Mouse (Mus musculus) monocyte, adult 5-6 weeks (primary cell): Measurements from ENCODE around the gene Camkv. TPM values are rescaled to one million over a fixed set of nuclear protein-coding genes. Genes with fewer than 3 reads are reported as not detected.

Experiments
- ATAC-seq: fragments of 153-309, 156-312 bp; replicated peaks from 2 replicates; pipeline ENCODE4 v1.8.0; 2017; ENCODE audit warnings: mild to moderate bottlenecking; ENCODE audit not compliant: low TSS enrichment, insufficient number of reproducible peaks, severe bottlenecking, poor library complexity, low FRiP score
- total RNA-seq: library from RNA; stranded (forward); fragments of 200-1000, 200-491, 200-594 nt; gene quantifications from 3 replicates; pipeline ENCODE4 v1.2.3, GENCODE M21; 2017

The Camkv gene
- total RNA-seq, 1 experiment from 2014 or later: not detected

- ATAC-seq: no peak
Observed at GRCm38 (mm10) chr9:107957141-107957540, 21.7 kb downstream of the Camkv start.

GRCm38 (mm10) chr9:107959896-107960295 lies 24.4 kb downstream of the Camkv start:
- ATAC-seq: no peak

DNA sequence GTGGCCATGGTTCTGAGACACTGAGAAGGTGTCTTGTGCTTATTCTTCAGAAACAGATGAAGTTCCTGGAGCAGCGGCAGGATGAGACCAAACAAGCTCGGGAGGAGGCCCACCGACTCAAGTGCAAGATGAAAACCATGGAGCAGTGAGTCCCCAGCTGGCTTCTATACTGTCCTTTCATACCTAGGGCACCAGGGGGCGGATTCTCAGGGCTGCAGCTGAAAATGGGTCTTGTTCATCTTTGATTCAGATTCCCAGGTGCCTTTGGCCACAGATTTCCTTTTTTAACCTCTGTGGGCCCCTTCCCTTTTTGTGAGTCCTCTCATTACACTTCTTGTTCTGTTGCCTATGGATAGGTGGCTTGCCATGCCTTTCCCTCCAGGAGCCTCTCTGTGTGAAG lies 25.5 kb downstream of the Camkv start:
- no peak for ATAC-seq

DNA sequence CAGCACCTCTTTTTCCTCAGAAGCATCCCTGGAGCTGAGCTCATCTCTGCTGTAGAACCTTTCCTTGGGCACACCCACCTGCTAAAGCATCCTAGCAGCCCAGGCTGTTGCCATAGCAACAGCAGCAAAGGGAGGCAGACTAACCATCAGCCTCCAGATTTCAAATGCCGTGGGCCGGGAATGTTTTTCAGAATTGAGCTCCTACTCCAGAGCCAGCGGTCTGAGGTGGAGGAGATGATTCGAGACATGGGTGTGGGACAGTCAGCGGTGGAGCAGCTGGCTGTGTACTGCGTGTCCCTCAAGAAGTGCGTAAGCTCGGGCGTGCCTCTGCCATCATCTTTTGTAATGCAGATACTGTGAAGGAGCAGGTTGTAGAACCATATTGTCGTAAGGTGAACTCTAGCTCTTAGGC lies 25.9 kb downstream of the Camkv start:
- ATAC-seq: no peak

DNA sequence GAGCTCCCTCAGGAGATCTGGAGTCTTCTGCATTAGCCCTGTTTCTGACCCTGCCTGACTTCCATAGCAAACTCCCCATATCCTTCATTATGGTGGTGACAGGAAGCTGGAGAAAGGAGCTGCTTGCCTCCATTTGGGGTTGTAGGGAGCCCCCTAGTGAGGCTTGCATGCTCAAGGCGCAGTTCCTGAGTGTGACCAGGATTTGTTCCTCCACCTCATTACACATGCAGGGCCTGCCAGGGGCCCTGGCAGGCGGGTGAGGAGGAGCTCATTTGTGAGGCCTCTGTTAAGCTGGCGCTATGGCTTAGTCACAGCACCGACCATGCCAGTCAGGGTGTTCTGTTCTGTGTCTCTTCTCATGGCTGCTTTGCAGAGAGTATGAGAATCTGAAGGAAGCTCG lies 26.4 kb downstream of the Camkv start:
- no peak for ATAC-seq

DNA sequence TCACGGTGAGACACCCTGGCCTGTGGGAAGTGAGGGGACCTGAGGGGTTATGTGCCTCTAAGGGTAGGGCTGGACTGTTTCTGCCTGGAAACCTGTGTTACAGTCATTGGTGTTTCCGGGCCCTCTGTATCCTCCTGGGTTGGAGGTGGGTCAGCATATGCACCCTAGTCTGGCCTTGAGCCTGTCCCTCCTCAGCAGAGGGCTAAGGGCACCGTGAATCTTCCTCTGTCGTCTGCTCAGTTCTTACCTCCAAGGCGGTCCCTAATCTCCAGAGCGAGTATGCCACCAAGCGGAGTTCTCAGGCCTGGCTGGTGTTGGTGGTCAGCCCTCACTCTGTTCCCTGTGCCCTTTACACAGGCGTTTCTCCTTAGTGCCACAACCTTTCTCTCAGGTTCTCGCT lies 27.4 kb downstream of the Camkv start:
- ATAC-seq: no peak

- peak; percentile 73 for ATAC-seq
Observed at GRCm38 (mm10) chr9:107963700-107964099, 28.2 kb downstream of the Camkv start.

DNA sequence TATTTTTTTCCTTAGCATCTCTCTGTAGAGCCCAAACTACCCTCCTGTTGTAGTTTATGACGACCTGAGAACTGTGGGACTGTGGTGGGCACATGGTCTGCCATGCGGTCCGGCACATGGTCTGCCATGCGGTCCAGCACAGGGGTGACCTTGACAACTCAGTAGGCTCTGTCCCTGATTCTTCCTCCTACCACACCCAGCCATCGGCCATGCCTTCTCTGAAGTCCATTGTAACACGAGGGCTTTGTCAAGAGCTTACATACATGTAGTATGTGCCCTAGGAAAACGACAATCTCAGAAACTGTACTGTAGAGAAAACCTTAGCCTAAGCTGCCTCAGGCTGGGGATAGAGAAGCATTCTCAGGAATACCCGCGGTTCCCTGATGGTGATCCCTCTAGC lies 29.2 kb downstream of the Camkv start:
- no peak for ATAC-seq

GRCm38 (mm10) chr9:107966676-107967075 lies 31.2 kb downstream of the Camkv start:
- ATAC-seq: no peak

DNA sequence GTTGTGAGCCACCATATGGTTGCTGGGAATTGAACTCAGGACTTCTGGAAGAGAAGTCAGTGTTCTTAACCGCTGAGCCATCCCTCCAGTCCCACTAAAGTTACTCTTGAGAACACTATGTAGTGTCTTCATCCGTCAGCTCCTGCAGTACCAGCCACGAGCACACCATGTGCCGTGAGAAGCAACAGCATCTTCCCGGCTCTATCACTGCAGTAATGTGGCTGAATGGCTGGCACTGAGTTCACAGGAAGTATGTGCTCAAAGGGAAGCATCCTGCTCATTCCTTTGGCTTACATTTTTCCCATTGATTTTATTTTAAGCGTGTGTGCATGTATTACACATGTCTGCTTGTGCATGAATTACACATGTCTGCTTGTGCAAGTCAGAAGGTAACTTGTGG lies 32.0 kb downstream of the Camkv start:
- ATAC-seq: no peak

DNA sequence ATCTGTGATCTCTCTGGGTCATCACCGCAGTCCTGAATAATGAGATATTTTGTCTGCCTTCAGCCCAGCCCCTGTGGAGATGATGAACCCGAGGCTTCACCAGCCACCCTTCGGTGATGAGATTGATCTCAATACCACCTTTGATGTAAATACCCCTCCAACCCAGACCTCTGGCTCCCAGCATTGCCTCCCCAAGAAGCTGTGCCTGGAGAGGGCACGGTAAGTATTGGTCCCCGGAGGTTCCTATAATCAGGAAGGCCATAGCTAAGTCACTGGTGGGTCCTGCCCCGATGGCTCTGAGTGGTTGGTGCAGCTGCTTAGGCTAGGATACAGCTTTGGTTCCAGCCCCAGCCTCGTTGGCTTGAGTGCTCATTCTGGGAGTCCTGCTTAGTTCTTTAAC lies 33.1 kb downstream of the Camkv start:
- ATAC-seq: no peak

DNA sequence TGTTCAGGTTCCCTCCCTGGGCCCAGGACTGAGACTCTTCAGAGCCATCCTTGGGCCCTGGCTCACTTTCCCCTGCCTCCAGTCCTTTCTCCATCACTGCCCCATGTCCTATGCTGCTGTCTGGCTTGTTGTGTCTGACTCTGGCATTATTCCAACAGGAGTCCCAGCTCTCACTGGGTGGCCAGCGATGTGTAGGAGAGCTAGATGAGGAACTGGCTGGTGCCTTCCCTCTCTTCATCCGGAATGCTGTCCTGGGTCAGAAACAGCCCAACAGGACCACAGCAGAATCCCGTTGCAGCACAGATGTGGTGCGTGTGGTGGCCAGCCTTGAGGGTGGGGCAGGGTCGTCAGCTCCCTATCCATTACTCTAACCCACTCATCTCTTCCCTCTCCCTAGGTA lies 34.8 kb downstream of the Camkv start:
- ATAC-seq: no peak

DNA sequence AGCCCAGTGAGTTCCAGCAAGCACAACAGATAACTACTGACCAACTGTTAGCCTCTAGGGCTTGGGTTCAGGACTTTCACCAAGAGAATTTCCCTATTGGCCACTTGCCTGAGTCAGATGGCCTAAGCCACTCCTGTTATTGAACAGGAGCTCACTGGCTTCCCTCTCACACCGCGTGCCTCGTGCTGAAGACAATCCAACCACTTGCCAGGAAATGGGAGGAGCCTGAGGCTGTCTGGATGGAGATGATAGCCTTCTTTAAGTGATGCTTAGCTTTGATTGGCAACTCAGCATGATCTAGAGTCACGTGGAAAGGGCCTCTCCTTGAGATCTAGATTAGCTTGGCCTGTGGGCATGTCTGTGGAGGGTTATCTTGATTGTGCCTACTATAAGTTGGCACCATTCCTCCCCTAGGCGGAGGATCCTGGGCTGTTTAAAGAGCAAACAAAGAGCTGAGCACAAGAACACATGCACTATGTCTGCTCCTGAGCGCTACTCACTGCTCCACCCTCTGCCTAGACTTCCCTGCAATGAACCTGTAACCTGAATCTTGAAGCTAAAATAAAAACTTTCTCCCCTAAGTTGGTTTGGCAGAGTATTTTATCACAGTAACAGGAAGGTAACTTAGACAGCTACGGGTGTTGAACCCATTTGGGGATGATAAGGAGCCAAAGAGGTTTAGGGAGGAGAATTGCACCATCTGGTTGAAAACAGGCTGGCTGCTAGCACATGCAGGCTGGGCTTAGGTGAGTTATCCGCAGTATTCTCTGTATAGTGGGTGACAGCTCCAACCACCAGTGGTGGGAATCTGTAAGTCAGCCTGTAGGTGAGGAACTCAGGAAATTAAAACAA lies 36.4 kb downstream of the Camkv start:
- ATAC-seq: no peak

- no peak for ATAC-seq
Observed at GRCm38 (mm10) chr9:107974491-107975171, 39.2 kb downstream of the Camkv start.

DNA sequence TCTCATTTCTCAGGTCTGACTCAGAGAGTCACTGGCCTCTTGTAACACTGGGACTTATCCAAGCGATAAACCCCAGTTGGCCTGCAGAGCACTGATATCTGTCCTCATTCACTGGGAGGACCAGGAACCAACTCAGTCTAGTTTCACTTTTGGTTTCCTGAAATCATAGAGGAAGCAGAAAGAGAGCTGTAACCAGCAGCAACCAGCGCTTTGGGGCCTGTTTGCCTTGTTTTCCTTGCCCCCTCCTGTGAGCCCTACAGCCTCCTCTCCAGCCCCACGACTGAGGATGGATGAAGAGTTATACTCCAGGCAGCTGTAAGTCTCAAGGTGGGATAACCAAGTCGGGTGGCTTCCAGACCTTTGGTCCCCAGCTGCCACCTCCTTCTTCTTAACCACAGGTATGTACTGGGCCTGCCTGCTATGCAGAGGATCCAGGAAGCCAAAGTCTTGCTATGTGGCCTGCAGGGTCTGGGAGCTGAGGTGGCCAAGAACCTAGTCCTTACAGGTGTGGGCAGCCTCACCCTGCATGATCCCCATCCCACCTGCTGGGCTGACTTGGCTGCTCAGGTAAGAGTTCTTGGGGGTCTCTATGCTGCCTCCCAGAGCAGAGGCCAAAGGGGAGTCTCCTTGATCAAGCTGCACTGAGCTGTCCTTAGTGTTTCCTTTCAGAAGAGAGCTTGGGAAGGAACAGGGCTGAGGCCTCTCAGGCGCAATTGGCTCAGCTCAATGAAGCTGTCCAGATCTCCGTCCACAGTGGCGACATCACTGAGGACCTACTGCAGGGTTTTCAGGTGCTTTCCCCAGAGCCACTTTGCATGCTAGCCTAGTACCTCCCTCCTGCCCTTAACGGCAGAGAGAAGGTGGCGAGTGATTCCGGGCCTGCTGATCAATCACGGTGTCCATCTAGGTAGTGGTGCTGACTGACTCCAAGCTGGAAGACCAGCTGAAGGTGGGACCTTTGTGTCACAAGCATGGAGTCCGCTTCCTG lies 40.2 kb downstream of the Camkv start, which contains the start of gene Uba7:
Gene Uba7 (plus strand): TSS at position 107 of the 988 bp plus-strand sequence.
- ATAC-seq: peak; percentile 83

DNA sequence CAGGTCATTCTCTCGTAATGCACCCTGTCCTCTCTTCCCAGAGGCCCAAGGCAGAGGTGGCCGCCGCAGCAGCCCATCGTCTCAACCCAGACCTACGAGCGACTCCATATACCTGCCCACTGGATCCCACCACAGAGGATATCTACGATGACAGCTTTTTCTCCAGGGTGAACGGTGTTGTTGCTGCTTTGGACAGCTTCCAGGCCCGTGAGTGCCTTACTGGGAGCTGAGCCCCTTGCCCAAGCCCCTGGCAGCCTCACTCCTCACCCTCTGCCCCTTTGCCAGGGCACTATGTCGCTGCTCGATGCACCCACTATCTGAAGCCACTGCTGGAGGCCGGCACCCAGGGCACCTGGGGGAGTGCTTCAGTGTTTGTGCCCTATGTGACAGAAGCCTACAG lies 43.3 kb downstream of the Camkv start:
- no peak for ATAC-seq

DNA sequence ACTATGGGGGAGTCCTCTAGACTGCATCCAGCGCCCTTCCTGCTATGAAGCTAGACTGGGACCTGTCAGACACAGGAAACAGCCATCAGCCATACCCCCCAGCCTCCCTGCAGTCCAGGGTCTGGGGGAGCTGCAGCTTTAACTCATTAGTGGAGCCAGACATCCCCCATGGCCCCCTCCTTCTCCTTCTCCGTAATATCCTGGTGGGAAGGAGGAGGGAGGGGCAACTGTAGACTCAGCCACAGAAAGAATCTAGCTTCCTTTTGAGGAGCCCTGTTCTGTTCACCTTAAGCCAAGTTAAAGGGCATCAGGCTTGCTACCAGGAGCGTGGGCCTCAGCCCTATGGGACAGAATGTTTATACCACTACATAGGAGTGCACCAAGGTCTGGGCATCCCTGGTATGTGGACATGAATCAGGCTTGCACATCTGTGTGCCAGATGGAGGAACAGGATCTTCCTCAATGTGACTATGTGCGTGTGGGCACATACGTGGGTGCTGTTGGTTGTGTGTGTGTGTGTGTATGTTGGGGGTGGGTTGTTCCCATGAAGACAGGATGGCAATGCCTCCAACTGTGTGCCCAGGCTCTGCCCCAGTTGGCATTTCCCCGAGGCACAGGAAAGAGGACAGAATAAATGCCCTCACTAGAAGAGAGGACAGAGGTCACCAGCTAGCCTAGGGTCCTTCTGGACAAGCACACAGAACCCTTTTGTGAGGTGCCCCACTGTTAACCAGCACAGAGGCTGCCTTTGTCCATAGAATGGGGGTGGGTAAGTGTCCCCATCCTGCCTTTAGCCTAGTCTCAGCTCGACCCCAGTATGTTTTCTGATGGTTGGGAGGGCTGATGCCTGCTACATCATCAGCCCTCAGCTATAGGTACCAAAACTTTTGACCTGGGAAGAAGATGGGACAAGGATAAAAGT lies 46.5 kb downstream of the Camkv start:
- no peak for ATAC-seq
